17 mouse cellular contexts compared by ENCODE assay signal in the genomic region with DNA sequence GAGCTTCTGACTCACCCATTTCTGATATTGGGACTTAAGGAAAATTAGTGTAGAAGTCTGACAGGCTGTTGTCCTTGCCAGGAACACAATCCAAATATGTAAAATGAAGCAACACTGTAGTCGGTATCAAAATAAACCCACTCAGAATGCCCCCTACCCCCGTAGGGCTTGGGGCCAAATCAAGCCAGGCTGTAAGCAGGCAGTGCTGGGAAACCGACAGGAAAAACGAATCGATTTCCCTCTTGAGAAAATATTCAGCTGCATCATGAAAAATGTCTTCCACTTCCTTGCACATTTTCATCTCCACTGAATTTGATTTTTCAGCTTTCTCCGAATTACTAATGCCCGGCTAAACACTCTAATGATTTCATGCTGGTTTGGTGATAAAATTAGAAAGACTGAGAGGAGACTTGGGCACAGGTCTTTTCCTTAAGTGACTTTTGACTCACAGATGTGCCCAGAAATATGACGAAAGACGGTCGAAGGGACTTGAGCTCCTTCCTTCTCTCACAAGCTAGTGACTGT.
"Had no signal": no experiment of that assay in that cellular context is flagged by ENCODE, and none has a peak within 500 bp of the region (broad histone marks: within the 10 kb centered on the region; RNA-seq: fewer than 3 reads in every experiment).

No protein-coding gene starts in this region.

- DNase-seq: kidney, postnatal 14 days; liver; liver, embryonic 13.5 days; liver, postnatal 0 days; lung, postnatal 14 days; right cerebral cortex, postnatal 14 days; thymus, adult 2 months; thymus, postnatal 36 days had no signal

- H3K4me2 ChIP-seq: kidney, embryonic 15.5 days; limb, embryonic 12.5 days; liver, embryonic 13.5 days; lung, embryonic 15.5 days; midbrain, embryonic 12.5 days; stomach, embryonic 15.5 days had no signal

- ATAC-seq: liver, postnatal 0 days; midbrain, embryonic 16.5 days had no signal

- H3K27me3 ChIP-seq: kidney, embryonic 15.5 days; limb, embryonic 12.5 days; liver, embryonic 13.5 days; lung, embryonic 15.5 days; megakaryocyte, embryonic 14.5 days; midbrain, embryonic 12.5 days; stomach, embryonic 15.5 days had no signal

- H3K36me3 ChIP-seq: kidney, embryonic 15.5 days; limb, embryonic 12.5 days; liver, embryonic 13.5 days; lung, embryonic 15.5 days; midbrain, embryonic 12.5 days; stomach, embryonic 15.5 days had no signal

- H3K9me3 ChIP-seq: kidney, embryonic 15.5 days; limb, embryonic 12.5 days; liver, embryonic 13.5 days; lung, embryonic 15.5 days; megakaryocyte, embryonic 14.5 days; midbrain, embryonic 12.5 days; stomach, embryonic 15.5 days had no signal

- H3K4me3 ChIP-seq: kidney, embryonic 15.5 days; left cerebral cortex, adult 2 months; limb, embryonic 12.5 days; liver, embryonic 13.5 days; lung, embryonic 15.5 days; megakaryocyte, embryonic 14.5 days; midbrain, embryonic 12.5 days; stomach, embryonic 15.5 days had no signal

- H3K4me1 ChIP-seq: kidney, embryonic 15.5 days; limb, embryonic 12.5 days; liver, embryonic 13.5 days; lung, embryonic 15.5 days; megakaryocyte, embryonic 14.5 days; midbrain, embryonic 12.5 days; stomach, embryonic 15.5 days had no signal

- H3K9ac ChIP-seq: kidney, embryonic 15.5 days; limb, embryonic 12.5 days; liver, embryonic 13.5 days; liver, postnatal 0 days; lung, embryonic 15.5 days; midbrain, embryonic 12.5 days; stomach, embryonic 15.5 days had no signal

- H3K27ac ChIP-seq: kidney, embryonic 15.5 days; left cerebral cortex, adult 2 months; limb, embryonic 12.5 days; liver, embryonic 13.5 days; lung, embryonic 15.5 days; macrophage; midbrain, embryonic 12.5 days; stomach, embryonic 15.5 days had no signal
